Mouse (Mus musculus) testis, postnatal 10 days (tissue): Measurements from ENCODE around the gene Fgfr2.

Experiments
- DNase-seq: peaks from one replicate; pipeline ENCODE4 v3.0.0; 2021; ENCODE audit warnings: low spot score

Fgfr2 gene

GRCm38 (mm10) chr7:132365703-132366384 is 757.3 kb downstream of the Fgfr2 start:
- no peak for DNase-seq

- no peak for DNase-seq
Observed at GRCm38 (mm10) chr7:132365111-132365510, 758.0 kb downstream of the Fgfr2 start.

GRCm38 (mm10) chr7:132364506-132364905 is 758.6 kb downstream of the Fgfr2 start:
- DNase-seq = no peak

DNA sequence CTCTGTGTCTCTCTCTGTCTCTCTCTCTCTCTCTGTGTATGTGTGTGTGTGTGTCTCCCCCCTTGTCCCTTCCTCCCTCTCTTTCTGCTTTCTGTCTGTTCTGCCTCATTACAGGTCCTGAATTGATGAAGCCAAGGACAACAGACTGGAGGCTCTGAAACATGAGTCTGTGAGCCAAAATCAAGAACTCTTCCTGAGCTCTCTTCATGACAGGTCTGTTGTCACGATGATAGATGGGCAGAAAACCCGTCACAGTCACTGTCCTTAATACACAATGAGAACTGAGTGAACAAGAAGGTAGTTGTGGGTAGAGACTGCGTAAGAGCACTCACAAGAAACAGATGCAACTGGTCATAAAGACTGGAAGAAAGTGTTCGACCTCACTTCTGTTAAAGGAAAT is 762.8 kb downstream of the Fgfr2 start:
- no peak for DNase-seq

DNA sequence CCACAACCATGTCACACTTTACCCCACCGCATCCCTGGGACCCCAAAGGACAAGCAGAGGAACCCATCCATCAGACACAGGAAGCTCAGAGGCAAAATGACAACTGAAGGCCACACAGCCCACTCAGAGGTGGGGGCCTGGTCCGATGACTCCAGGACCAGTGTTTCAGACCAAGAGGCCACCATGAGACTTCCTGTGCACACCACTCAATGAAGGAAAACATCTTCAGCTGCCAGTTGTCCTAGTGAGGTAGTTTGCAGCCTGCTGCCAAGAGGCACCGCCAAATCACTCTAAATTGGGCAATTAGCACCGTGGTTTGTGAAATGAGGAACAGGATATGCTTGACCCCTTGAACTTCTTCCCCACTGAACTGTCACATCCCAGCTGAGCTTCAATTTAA is 764.4 kb downstream of the Fgfr2 start:
- DNase-seq = no peak

DNA sequence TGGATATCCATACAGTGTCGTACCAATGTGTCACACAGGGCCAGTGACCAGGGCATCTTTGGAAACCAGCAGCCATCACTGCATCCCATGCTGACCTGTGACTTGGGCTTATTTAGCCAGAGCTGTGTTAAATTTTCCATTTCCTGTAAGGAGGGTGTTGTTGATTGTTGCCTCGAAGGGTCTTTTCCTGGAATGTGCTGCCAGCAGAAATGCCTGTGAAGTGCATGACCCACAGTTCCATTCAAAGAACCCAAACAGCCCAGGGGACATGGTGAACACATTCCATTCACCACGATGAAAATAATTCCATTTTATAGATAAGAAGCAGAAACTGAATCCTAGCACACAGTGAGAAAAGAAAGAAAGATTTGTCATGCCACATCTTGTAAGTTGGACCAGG is 764.9 kb downstream of the Fgfr2 start:
- no peak for DNase-seq

DNA sequence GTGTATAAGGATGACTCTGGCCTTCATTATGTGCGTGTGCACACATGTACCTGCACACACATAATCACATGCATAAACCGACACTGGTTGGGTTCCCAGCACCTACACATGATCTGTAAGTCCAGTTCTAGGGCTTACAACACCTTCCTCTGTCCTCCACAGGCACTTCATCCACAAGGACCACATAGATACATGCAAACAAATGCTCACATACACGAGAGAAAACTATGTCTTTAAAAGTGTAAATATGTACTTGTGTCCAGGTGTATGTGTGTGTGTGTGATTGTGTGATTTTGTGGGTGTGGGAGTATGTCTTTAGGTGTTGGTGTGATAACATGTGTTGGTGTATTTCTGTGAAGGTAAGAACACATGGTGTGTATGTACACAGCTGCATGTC is 765.3 kb downstream of the Fgfr2 start:
- no peak for DNase-seq

DNA sequence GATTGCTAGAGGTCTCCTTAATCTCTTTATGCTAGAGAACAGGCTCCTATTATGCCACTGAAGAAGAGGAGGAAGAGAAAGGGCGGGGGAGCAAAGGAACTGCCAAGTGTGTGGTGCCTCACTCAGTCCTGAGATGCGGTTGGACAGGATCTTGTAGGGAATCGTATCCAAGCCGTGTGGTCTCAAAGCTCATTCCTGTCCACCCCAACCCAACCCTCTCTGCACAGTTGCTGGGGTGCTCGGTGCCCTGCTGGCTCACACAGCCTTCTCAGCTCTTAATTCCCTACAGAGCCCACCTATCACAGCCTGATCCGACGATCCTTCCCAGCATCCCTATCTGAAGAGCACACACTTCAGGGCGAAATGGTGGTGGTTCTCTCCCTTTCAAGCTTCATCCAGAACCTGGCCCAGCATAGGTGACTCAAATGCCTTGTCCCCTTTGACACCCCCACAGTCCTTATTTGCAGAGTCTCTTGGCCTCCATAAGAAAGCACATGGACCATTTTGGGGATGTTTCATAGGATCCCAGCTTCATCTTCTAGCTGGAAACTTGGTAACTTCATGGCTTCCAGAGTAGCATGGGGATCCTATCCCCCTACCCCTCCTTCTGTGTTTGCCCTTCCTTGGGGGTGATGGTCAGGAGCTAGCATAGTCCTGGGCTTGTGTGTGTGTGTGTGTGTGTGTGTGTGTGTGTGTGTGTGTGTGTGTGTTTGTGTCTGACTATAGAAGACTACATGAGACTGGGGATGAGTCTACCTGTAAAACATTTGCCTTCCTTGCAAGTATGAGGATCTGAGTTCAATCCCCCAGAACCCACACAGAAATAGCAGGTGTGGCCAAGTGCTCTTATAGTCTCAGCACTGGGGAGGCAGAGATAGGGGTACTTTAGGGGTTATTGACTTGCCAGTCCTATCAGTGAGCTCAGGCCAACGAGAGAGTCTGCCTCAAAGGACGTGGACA is 766.0 kb downstream of the Fgfr2 start:
- DNase-seq = no peak

DNA sequence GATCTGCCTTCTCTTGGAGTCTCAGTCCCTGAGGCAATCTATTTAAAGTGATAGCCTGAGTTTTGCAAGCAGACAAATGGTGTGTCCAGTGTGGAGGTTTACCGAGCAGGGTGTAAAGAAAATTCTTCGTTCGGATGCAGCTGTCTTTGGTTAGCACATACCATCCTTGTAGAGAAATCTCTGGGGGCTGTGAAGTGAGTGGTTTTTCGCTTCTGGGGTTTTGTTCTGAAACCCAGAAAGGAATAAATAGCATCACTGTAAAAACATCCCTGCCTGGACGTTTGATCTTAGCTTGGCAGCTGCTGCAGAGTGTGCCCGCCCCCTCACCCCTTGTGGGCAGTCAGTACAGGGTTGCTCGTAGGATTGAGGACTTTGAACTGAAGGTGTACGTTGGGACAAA is 767.0 kb downstream of the Fgfr2 start:
- no peak for DNase-seq

DNA sequence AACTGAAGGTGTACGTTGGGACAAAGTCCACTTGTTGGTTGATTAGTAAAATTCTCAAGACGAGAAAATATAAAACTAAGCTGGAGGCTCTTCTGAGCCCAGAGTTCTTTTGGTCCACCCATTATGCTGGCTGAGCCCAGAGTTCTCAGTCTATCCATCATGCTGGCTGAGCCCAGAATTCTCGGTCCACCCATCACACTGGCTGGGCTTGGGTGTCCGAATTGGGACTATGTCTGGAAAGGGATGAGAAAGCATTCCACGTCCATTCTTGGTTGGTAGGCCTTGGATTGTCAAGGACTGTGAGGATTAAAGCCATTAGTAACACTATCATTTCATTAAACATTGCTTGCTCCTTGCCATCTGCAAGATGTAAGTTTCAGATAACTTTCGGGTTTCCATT is 767.4 kb downstream of the Fgfr2 start:
- no peak for DNase-seq

DNA sequence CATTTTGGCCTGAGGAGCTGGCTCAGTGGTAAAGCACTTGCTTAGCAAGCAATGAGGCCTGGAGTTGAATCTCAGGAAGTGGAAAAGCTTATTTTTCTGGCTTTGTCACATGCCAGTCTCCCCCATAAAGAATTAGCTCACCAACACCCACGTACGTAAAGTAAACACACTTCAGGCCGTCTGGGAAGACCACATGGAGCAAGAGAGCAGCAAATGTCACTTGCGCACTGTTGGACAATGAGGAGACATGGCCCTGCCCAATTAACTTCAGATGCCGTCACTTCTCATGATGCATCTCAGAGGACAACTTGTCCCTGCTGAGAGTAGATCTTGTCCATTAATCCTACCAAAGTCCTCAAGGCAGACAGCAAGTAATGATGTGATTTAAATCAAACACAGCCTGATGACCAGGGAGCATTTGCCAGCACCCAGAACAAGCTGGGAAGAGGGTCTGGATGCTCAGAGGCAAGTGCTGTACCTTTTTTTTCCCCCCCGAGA is 774.0 kb downstream of the Fgfr2 start:
- no peak for DNase-seq

DNA sequence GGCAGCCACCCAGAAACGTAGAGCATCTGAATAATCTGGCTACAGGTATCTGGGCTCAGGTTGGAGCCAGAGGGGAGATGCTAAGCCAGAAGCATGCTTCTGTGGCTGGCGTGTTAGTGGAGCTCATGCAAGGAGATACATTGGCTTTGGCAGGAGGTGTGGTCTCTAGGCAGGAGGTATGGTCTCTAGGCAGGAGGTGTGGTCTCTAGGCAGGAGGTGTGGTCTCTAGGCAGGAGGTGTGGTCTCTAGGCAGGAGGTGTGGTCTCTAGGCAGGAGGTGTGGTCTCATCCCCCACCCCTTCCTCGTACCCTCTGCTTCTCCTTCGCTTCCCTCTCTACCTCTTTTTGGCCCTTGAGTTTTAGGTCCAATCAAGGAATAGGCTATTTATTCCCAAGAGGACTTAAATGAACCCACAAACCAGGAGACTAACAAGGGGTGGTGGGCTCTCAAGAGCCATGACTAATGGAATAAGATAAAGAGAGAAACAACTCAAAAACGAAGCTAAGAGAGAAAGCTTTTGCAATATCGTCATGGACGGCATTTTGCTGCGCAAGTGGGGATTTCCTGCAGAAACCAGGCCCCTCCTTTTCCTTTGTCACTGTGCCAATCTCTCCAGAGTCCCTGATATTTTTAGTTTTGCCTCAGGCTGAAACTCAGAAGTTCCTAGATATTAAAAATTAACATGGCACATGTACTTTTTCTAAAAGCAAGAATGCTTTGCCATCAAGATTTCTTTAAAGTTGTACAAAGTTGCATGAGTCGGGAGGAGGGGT is 775.7 kb downstream of the Fgfr2 start:
- DNase-seq = no peak

DNA sequence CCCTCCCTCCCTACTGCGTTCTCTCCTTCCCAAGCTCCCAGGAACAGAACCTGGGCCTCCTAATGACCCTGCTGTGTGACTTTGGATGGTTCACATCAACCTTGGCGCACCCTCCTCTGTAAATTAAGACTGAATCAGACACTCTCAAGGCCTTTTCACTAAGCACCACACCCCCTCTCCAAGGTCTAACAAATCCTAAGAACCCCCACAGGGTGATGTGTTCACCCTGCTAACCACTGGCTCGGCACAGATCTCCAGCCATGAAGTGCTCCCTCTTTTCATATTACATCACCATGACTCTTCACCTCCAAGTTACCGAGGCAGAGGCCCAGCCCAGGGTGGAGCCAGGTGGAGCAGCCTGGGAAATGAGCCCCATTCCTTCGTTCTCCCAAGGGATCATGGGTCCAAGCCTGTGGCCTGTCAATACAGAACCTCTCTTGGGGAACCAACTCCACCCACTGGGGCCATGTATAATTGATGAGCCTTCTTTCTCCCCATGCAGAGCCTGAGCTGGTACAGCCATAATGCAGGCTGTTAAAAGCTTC is 777.6 kb downstream of the Fgfr2 start:
- no peak for DNase-seq

DNA sequence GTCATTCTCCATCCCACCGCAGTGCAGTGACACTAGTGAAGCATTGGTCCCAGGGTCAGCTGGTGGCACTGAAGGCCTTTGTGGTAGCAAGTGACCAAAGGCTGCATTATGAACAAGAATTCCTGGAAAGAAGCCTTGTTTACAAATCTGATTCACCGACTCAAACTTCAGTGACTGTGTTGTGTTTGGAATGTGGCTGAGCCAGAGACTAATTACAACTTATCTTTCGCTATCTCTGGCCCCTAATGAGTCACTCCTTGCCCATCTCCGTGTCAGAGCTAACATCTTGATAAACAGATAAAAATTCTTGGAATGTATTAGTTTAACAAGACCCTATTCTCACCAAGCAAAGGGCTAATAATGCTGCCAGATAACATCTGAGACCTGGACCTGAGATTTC is 778.5 kb downstream of the Fgfr2 start:
- no peak for DNase-seq

GRCm38 (mm10) chr7:132343900-132344299 is 779.2 kb downstream of the Fgfr2 start:
- DNase-seq = no peak

DNA sequence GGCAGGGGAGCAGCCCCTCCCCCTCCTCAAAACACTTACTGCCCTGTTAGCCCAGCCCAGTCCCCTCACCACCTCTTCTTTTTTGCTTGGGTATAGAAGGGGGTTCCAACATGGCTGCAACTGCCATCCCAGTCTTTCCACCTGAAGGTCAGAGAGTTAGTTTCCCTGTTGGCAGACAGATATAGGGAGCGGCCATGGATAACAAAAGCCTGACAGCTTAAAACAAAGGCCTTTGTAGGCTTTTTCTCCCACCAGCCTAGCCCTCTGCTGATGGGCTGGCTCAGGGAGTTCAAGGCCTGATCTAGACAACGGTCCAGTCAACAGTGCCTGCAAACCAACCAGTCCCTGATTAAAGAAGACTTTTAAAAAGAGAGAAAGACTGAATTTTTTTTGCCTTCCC is 780.0 kb downstream of the Fgfr2 start:
- no peak for DNase-seq

- DNase-seq = no peak
Observed at GRCm38 (mm10) chr7:132339041-132339839, 783.9 kb downstream of the Fgfr2 start.

- no peak for DNase-seq
Observed at GRCm38 (mm10) chr7:132338350-132338749, 784.8 kb downstream of the Fgfr2 start.

- no peak for DNase-seq
Observed at GRCm38 (mm10) chr7:132337268-132337917, 785.8 kb downstream of the Fgfr2 start.

GRCm38 (mm10) chr7:132336781-132337180 is 786.4 kb downstream of the Fgfr2 start:
- DNase-seq = no peak

- DNase-seq = no peak
Observed at GRCm38 (mm10) chr7:132335367-132335766, 787.8 kb downstream of the Fgfr2 start.
